Mouse (Mus musculus): ENCODE data around the gene Dgkz. TPM values are rescaled to one million over a fixed set of nuclear protein-coding genes. Genes with fewer than 3 reads are reported as not detected.
A peak's percentile ranks its signal among the peaks of the same experiment; 100 is the strongest.

Gene Dgkz
- total RNA-seq, 4 experiments from 2014 or later, result 47.7 to 87.4 (median 66.3) TPM

GRCm38 (mm10) chr2:91916346-91916977 lies 59.2 kb downstream of the Dgkz start:
- DNase-seq, result no peak

DNA sequence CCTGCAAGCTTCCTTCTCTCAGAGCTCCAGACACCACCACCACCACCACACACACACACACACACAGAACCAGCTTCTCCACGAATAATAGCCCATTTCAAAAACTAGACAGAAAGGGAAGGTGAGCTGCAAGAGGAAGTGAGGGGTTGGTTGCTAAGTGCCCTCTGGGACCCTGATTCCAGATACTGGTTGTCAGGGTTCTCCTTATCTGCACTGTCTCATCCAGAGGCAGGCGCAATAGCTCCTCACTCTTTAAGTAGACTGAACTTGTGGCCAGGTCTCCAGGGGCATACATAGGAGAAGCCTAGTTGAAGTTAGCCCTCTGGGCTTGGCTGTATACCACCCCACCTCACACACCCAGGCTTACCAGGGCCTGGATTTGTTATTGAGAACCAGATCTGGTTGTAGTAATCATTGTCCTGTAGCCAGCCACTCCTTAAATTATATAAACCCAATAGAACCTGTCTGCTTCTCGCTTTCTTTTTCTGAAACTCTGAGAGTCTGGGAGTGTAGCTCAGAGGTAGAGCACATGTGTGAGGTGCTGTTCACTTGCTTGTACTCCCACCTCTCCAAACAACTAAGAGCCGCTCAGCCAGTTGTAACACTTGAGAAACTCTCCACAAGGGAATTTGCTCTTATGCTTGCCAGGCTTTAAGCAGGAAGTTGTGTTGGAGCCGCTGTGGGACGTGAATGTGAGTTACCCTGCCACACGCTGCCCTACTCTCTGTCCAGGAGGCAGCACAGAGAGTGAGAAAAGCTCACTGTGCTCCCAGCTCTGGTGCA lies 62.1 kb downstream of the Dgkz start:
- DNase-seq, result no peak

DNA sequence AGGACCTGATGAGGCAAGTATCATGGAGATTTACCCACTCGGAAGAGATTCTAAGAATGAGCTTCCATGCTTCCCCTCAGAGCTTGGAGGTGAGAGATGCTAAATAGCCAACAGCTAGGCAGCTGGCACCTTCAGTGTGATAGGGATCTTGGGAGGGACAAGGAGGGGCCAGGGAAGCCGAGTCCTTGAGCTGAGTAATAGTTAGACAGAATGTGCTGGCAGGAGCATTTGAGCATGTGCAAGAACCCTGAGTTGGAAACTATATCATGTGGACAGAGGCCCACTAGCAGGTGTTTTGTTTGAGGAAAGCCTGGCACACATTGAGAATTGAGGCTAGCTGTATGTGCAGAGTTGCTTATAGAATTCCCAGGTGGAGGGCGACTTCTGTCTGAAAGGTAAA lies 63.0 kb downstream of the Dgkz start:
- no peak for DNase-seq

DNA sequence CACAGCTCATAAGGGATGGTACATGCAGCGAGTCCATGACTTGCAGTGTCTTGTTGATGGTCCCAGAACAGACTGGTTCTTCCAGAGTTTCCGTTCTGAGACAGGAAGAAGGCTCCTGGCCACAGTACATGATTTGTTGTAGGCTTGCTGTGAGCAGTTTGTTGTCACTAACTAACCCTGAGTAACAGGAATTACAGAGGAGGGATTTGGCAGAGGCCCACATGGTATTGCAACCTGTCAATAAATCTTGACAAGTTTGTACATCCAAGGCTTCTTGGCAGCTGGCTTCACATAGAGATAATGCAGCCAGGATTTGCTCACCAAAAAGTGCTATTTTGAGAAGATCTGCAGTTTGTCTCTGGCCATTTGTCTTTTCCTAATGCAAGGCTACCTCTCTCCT lies 69.5 kb downstream of the Dgkz start:
- peak; percentile 61 for DNase-seq

DNA sequence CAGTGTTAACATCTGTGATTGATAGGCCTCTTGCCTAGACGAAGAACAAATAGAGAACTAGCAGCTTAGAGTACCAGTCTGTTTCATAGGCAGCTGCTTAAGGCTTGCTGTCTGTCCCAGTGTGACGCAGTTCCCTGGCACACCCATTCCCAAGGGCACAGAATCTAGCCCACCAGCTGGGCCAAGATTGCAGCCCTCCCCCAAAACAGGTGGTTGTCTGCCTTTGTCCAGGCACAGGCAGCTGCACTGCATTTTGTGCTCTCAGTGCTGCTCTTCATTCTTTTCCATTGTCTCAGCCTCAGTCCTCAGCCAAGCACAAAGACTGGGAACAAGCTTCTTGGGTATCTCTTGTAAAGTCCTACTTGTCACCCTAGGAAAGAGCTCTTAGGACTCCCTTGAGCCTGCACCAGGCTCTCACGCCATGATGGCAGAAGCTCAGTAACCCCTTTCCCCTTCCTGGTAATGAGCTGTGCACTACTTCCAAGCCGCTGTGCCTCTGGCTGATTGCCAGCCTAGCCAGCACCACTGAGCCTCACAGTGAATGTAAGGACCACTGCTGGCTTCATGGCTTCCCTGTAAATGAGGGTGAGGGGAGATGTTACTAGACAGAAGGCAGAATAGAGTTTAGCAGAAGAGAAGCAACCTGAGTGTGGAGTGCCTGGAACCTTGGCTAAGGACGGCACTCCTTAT lies 70.9 kb downstream of the Dgkz start:
- DNase-seq, result no peak

DNA sequence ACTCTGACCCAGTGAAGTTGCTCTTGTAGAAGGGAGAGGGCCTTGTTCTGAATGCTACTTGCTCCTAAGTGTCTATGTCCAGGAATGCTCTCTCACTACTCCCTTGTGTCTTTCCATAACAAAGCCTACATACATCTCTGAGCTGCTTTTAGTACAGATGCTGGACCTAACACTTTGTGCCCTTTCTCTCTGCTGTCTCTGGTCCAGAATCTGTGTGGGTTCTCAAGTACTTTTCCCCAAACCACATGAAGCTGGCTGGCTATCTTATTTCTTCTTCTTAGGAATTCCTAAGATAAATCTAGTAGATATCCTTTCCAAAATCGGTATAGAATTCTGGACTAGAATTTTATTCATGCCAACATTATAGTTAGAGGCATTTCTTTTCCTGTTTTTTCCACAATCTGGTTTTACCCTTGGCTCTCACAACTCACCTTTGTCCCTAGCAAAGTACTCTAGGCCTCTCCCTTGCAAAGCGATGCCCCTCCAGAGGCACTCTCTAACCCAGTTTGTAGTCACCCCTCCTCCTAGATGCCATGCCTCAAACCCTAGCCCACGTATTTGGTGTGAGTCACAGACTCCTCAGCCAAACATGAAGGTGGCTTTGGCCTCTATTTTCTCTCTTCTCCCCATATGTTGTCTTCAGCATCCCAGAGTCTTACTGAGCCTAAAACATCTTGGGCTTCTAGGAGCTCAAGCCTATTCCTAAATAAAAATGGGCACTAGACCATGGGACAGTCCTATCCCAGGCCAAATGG lies 72.3 kb downstream of the Dgkz start:
- no peak for DNase-seq

- DNase-seq, result no peak
These were observed 73.3 kb downstream of the Dgkz start for GRCm38 (mm10) chr2:91902336-91902735.

DNA sequence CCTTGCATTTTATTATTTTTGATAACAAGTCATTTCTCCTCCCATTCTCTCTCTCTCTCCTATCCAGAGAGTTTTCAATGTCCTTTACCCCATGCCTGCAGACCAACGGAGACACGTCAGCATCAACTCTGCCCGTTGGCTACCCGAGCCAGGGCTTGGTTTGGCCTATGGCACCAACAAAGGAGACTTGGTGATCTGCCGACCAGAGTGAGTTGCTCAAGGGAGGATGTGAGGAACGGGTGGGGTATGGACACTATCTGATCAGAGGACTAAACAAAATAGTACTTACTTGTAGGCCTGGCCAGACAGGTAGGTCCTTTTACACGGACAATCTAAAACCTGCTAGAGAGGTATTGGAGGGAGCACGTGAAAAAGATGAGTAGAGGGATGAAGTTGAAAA lies 75.2 kb downstream of the Dgkz start:
- DNase-seq, result no peak

GRCm38 (mm10) chr2:91899141-91899540 lies 76.5 kb downstream of the Dgkz start:
- no peak for DNase-seq

- DNase-seq, result no peak
These were observed 77.7 kb downstream of the Dgkz start for GRCm38 (mm10) chr2:91897968-91898367.

- no peak for DNase-seq
These were observed 80.3 kb downstream of the Dgkz start for GRCm38 (mm10) chr2:91895401-91895800.

- DNase-seq, result no peak
These were observed 80.9 kb downstream of the Dgkz start for GRCm38 (mm10) chr2:91894716-91895115.

GRCm38 (mm10) chr2:91884616-91885015 lies 91.0 kb downstream of the Dgkz start:
- DNase-seq, result no peak

DNA sequence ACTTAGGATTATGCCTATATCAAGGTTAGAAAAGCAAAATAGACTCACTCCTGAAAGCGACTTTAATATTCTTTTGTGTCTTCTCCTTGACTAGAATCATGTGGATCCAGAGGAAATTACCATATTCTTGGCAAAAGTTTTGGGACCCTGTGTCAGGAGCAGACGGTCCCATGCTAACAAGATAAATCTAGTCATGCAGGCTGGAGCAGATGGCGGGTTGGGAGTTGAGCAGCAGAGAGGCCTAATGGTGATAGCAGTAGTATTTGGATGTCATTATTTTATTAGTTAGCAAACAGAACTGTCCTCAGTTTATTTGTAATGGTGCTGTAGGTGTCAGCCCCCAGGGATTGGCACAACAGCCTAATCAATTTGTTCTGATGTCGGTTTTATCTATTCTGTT lies 91.7 kb downstream of the Dgkz start:
- DNase-seq, result no peak

Small RNAs within 50 kb of the gene (microRNA-seq; reads per million reads assigned to microRNA genes)
- gene Mir6999, result 0 to 0.17 reads per million in 2 experiments

Other genes with a start within 250 kb of the Dgkz start
- 10 to 100 TPM; 36.3 to 52.7 (median 40.8) TPM for gene Ambra1, start 245.7 kb downstream of the Dgkz start, total RNA-seq (2022)
- 1 to 10 TPM; 1.0 to 4.2 (median 2.6) TPM for gene Chrm4, start 48.6 kb downstream of the Dgkz start, total RNA-seq (2022)
- 10 to 100 TPM in 2 of 4 experiments, 1 to 10 TPM in 2; 7.7 to 13.1 (median 9.1) TPM for gene Mdk, start 43.6 kb downstream of the Dgkz start, total RNA-seq (2022)
- gene Gm9821, start 30.2 kb downstream of the Dgkz start, total RNA-seq (2022), result not detected
- 10 to 100 TPM in 2 of 4 experiments, 1 to 10 TPM in 2; 5.2 to 22.4 (median 9.8) TPM for gene Creb3l1, start 48.6 kb upstream of the Dgkz start, total RNA-seq (2022)
- 100 to 1,000 TPM in 1 of 4 experiments, 10 to 100 TPM in 3; 65.0 to 107 (median 75.6) TPM for gene Phf21a, start 117.3 kb upstream of the Dgkz start, total RNA-seq (2022)

Measured in adrenal gland, adult 8-10 months (tissue).